ENCODE assay signal across 8 mouse cellular contexts in genomic region chr3:145817276-145817675, GRCm38 (mm10). TPM values are rescaled to one million over a fixed set of nuclear protein-coding genes. Genes with fewer than 3 reads are reported as not detected.
DNase-seq lines count a peak whose midpoint lies in the region; ATAC-seq and TF ChIP-seq lines count a peak whose summit lies in the region.

No protein-coding gene starts in this region.

- TF ChIP-seq POLR2A in brain, embryonic 14.5 days (IDR thresholded peaks at IDR 0.05; ENCODE audit: borderline replicate concordance, extremely low read depth, insufficient read depth, insufficient read length, poor library complexity, severe bottlenecking): no peak

- WGBS in heart, embryonic 16.5 days: 52% methylated on average over 6 of the region's 6 CpGs
- 46% methylated on average over 6 of the region's 6 CpGs for WGBS in liver, embryonic 15.5 days (ENCODE audit: insufficient replicate concordance)

- no peak overlapping the region for H3K4me3 ChIP-seq in heart, embryonic 16.5 days (ENCODE audit: low read length)
- no peak overlapping the region for H3K4me3 ChIP-seq in liver, embryonic 15.5 days (replicated peaks)

- H3K4me1 ChIP-seq in heart, embryonic 16.5 days (ENCODE audit: control insufficient read depth, insufficient read depth, low read length): peaks cover 15% of the 10 kb centered on the region
- peaks cover 13% of the 10 kb centered on the region; the same call in 1 of the 2 replicates for H3K4me1 ChIP-seq in liver, embryonic 15.5 days (replicated peaks)

- H3K27ac ChIP-seq in heart, embryonic 16.5 days (ENCODE audit: low read length): peak overlapping the region; percentile 28
- H3K27ac ChIP-seq in liver, embryonic 15.5 days (replicated peaks): peak overlapping the region; percentile 14; the same call in 1 of the 2 replicates

- no peak overlapping the region for H3K4me2 ChIP-seq in heart, embryonic 16.5 days (ENCODE audit: low read depth, low read length)
- no peak overlapping the region for H3K4me2 ChIP-seq in liver, embryonic 15.5 days

- H3K9ac ChIP-seq in heart, embryonic 16.5 days (ENCODE audit: low read length): no peak overlapping the region
- no peak overlapping the region for H3K9ac ChIP-seq in liver, embryonic 15.5 days

- peak; percentile 20 for DNase-seq in kidney, adult 9 months
- no peak for DNase-seq in kidney, adult 18-20 months
- peak; percentile 72 for DNase-seq in brain, embryonic 14.5 days (ENCODE audit: low read depth)
- DNase-seq in frontal cortex, adult 2 months (ENCODE audit: extremely low spot score in 1 of 2, low spot score in 1 of 2): no peak
- DNase-seq in spleen, postnatal 14 days (ENCODE audit: low spot score in 2 of 2): no peak
- no peak for DNase-seq in gastrocnemius, postnatal 4 days (ENCODE audit: low spot score in 2 of 2)

- no peaks in the 10 kb centered on the region for H3K36me3 ChIP-seq in heart, embryonic 16.5 days (ENCODE audit: control insufficient read depth, insufficient read depth)
- H3K36me3 ChIP-seq in liver, embryonic 15.5 days (replicated peaks): no peaks in the 10 kb centered on the region

- no peak for TF ChIP-seq CTCF in brain, embryonic 14.5 days (IDR thresholded peaks at IDR 0.05; ENCODE audit: borderline replicate concordance, extremely low read depth, insufficient read depth, insufficient read length)

- H3K9me3 ChIP-seq in heart, embryonic 16.5 days (replicated peaks; ENCODE audit: control insufficient read depth, low read length): no peaks in the 10 kb centered on the region
- no peaks in the 10 kb centered on the region for H3K9me3 ChIP-seq in liver, embryonic 15.5 days (replicated peaks)

- H3K27me3 ChIP-seq in heart, embryonic 16.5 days (ENCODE audit: control insufficient read depth, insufficient read depth, low read length): no peaks in the 10 kb centered on the region
- H3K27me3 ChIP-seq in liver, embryonic 15.5 days: no peaks in the 10 kb centered on the region

- peak; percentile 53 for ATAC-seq in heart, embryonic 16.5 days (replicated peaks; ENCODE audit: extremely low read depth, insufficient read depth, low FRiP score)
- no peak for ATAC-seq in liver, embryonic 15.5 days (ENCODE audit: insufficient read depth)

RNA-seq across cellular contexts. Expression of gene Ddah1, which starts 58.8 kb away (rescaled TPM):
- 81.7 and 89.4 TPM in 2 replicates for polyA plus RNA-seq in brain, embryonic 14.5 days (2012; rRNA removed)
- polyA plus RNA-seq in heart, embryonic 16.5 days (2015; fragmentation: Nextera tagmentation; extraction: Ambion mirVana): 17.4 and 22.2 TPM in 2 replicates
- polyA plus RNA-seq in liver, embryonic 15.5 days (2015; fragmentation: Nextera tagmentation; extraction: Ambion mirVana): 44.5 and 47.4 TPM in 2 replicates
- 89.1 and 90.1 TPM in 2 replicates for polyA plus RNA-seq in frontal cortex, adult 2 months (2012; rRNA removed)
- 10 to 100 TPM; 20.2 to 24.3 TPM for total RNA-seq in gastrocnemius, postnatal 4 days (2021)

Comparison
In these comparisons a context has a peak if more than half of its experiments do, and no peak if none do; other contexts are left out.
1. DNase-seq: peak in kidney, adult 9 months (single experiment) and brain, embryonic 14.5 days (single experiment); none in kidney, adult 18-20 months (single experiment), frontal cortex, adult 2 months (0 of 2), spleen, postnatal 14 days (0 of 2) and gastrocnemius, postnatal 4 days (0 of 2).